Mouse (Mus musculus): ENCODE data around the gene Unkl. TPM values are rescaled to one million over a fixed set of nuclear protein-coding genes. Genes with fewer than 3 reads are reported as not detected.

The Unkl gene
- polyA plus RNA-seq, 1 experiment from 2014 or later, result 8.8 TPM

Small RNA genes within 50 kb of the gene (microRNA-seq; reads per million reads assigned to microRNA genes)
- 1.5 reads per million for gene Mir3547

Other genes starting within 250 kb of the Unkl start
- 60.0 and 62.4 TPM in 2 replicates for gene Jpt2, start 227.7 kb upstream of the Unkl start, polyA plus RNA-seq (2015; fragmentation: Nextera tagmentation; extraction: Ambion mirVana)
- 2.9 and 4.3 TPM in 2 replicates for gene Cramp1l, start 172.6 kb upstream of the Unkl start, polyA plus RNA-seq (2015; fragmentation: Nextera tagmentation; extraction: Ambion mirVana)
- gene Ift140, start 172.3 kb upstream of the Unkl start, polyA plus RNA-seq (2015; fragmentation: Nextera tagmentation; extraction: Ambion mirVana), result 139 and 156 TPM in 2 replicates
- gene Tmem204, start 104.8 kb upstream of the Unkl start, polyA plus RNA-seq (2015; fragmentation: Nextera tagmentation; extraction: Ambion mirVana), result 5.6 and 6.5 TPM in 2 replicates
- gene Telo2, start 72.4 kb upstream of the Unkl start, polyA plus RNA-seq (2015; fragmentation: Nextera tagmentation; extraction: Ambion mirVana), result 14.3 and 17.4 TPM in 2 replicates
- gene Ptx4, start 67.6 kb upstream of the Unkl start, polyA plus RNA-seq (2015; fragmentation: Nextera tagmentation; extraction: Ambion mirVana), result 0.06 and 0.10 TPM in 2 replicates
- gene Clcn7, start 55.0 kb upstream of the Unkl start, polyA plus RNA-seq (2015; fragmentation: Nextera tagmentation; extraction: Ambion mirVana), result 10.7 TPM in 2 replicates
- not detected in 2 replicates for gene Ccdc154, start 25.9 kb upstream of the Unkl start, polyA plus RNA-seq (2015; fragmentation: Nextera tagmentation; extraction: Ambion mirVana)
- gene Gm38655, start 12.9 kb upstream of the Unkl start, polyA plus RNA-seq (2015; fragmentation: Nextera tagmentation; extraction: Ambion mirVana), result not detected in 2 replicates
- 16.6 and 16.7 TPM in 2 replicates for gene BC003965, start 3.8 kb upstream of the Unkl start, polyA plus RNA-seq (2015; fragmentation: Nextera tagmentation; extraction: Ambion mirVana)
- gene Gnptg, start 51.7 kb downstream of the Unkl start, polyA plus RNA-seq (2015; fragmentation: Nextera tagmentation; extraction: Ambion mirVana), result 19.5 and 21.6 TPM in 2 replicates
- 18.9 and 19.1 TPM in 2 replicates for gene Tsr3, start 51.8 kb downstream of the Unkl start, polyA plus RNA-seq (2015; fragmentation: Nextera tagmentation; extraction: Ambion mirVana)
- gene Baiap3, start 68.0 kb downstream of the Unkl start, polyA plus RNA-seq (2015; fragmentation: Nextera tagmentation; extraction: Ambion mirVana), result 0.30 and 0.58 TPM in 2 replicates
- 214 and 242 TPM in 2 replicates for gene Ube2i, start 86.2 kb downstream of the Unkl start, polyA plus RNA-seq (2015; fragmentation: Nextera tagmentation; extraction: Ambion mirVana)
- 3.8 TPM in 2 replicates for gene Prss34, start 110.0 kb downstream of the Unkl start, polyA plus RNA-seq (2015; fragmentation: Nextera tagmentation; extraction: Ambion mirVana)
- not detected in 2 replicates for gene Prss28, start 120.2 kb downstream of the Unkl start, polyA plus RNA-seq (2015; fragmentation: Nextera tagmentation; extraction: Ambion mirVana)
- gene Prss29, start 130.3 kb downstream of the Unkl start, polyA plus RNA-seq (2015; fragmentation: Nextera tagmentation; extraction: Ambion mirVana), result not detected in 2 replicates
- gene Tpsab1, start 157.2 kb downstream of the Unkl start, polyA plus RNA-seq (2015; fragmentation: Nextera tagmentation; extraction: Ambion mirVana), result not detected in 2 replicates
- gene Tpsb2, start 177.9 kb downstream of the Unkl start, polyA plus RNA-seq (2015; fragmentation: Nextera tagmentation; extraction: Ambion mirVana), result 0.47 and 0.55 TPM in 2 replicates
- gene Tpsg1, start 180.9 kb downstream of the Unkl start, polyA plus RNA-seq (2015; fragmentation: Nextera tagmentation; extraction: Ambion mirVana), result 0.46 and 0.76 TPM in 2 replicates
- gene Cacna1h, start 245.4 kb downstream of the Unkl start, polyA plus RNA-seq (2015; fragmentation: Nextera tagmentation; extraction: Ambion mirVana), result 0.24 and 0.36 TPM in 2 replicates

All from liver, embryonic 15.5 days (tissue).